Mouse (Mus musculus) liver, postnatal 0 days (tissue): Measurements from ENCODE around the gene Gm49369.

Source experiments
- CTCF ChIP-seq: sonication (generic); IDR thresholded peaks from 2 replicates; pipeline ENCODE4 v1.5.1; 2016; ENCODE audit warnings: antibody characterized with exemption, low read depth
- EP300 ChIP-seq: IDR thresholded peaks from 2 replicates; pipeline ENCODE4 v1.6.1; 2016; ENCODE audit warnings: antibody characterized with exemption, low read depth, mild to moderate bottlenecking

DNA sequence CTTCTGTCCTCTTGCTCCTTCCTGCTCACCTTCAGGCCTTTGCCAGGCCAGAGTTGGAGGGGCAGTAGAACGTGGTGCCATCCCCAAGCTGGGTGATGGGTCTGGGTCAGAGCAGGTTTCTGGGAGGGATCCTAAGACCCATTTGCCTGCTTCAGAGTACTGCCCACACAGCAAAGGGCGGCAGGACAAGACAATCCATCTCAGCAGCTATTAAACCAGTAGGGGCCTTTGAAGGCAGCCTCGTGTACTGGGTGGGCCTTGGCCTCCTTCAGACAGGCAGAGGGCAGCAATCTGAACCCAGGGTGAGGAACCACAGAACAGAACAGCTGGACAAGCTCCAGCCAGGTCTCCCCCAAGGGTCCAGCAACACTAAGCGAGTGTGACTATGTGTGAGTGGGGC, 6.4 kb downstream of the Gm49369 start:
- TF ChIP-seq EP300 (no peak), CTCF (no peak)
